Mouse (Mus musculus): ENCODE data around the gene Dcaf11. TPM values are rescaled to one million over a fixed set of nuclear protein-coding genes. Genes with fewer than 3 reads are reported as not detected.

Gene Dcaf11
- polyA plus RNA-seq, 1 experiment from 2014 or later, result 61.7 TPM

DNA sequence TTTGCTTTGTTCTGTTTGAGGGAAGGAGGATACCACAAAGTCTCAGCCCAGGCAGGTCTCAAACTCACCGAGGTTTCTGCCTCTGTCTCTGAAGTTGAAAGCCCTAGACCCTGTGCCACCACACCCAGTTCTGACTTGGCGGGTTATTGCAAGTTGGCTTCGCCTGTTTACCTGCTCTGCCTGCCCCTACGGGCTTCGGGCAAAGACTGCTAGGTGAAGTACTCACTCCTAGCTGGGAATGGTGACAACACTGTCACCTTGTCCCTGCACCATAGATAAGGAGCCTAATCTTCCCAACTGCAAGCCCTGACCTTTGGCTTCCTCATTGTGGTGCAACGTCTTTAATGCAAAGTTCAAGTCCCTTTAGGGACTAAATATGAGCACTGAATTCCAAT is 25.8 kb downstream of the Dcaf11 start:
- no peak for ATAC-seq (ENCODE audit: insufficient number of reproducible peaks, low FRiP score, low TSS enrichment, low read depth)
- Histone ChIP-seq H3K27ac (replicated peaks) (no peak overlapping the region; the same call in 1 of the 2 replicates), H3K4me2 (replicated peaks) (peak overlapping the region; percentile 88), H3K4me3 (replicated peaks) (peak overlapping the region; percentile 55), H3K9me3 (replicated peaks) (no peaks in the 10 kb centered on the region), H3K27me3 (no peaks in the 10 kb centered on the region), H3K9ac (no peak overlapping the region), H3K4me1 (peaks cover 15% of the 10 kb centered on the region), H3K36me3 (peaks cover 23% of the 10 kb centered on the region)
- WGBS, result 54% methylated on average over 6 of the region's 6 CpGs

DNA sequence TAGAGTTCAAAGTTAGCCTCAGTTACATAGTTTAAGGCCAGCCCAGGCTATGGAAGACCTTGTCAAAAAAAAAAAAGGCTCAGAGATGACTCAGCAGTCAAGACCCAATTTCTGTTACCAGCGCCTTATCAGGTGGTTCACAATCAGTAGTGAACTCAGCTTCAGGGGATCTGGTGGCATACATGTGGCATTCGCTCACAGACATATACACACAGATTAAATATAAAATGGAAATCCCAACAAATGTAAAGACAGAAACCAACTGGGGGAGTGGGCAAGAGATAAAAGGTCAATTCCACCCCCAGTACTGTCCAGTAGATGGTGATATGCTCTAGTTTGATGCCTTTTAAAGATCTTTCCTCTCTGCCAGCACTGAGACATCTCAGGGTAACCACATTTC is 26.3 kb downstream of the Dcaf11 start:
- H3K4me1 ChIP-seq, result peaks cover 15% of the 10 kb centered on the region
- WGBS, result 90% methylated on average over 2 of the region's 2 CpGs
- no peaks in the 10 kb centered on the region for H3K27me3 ChIP-seq

DNA sequence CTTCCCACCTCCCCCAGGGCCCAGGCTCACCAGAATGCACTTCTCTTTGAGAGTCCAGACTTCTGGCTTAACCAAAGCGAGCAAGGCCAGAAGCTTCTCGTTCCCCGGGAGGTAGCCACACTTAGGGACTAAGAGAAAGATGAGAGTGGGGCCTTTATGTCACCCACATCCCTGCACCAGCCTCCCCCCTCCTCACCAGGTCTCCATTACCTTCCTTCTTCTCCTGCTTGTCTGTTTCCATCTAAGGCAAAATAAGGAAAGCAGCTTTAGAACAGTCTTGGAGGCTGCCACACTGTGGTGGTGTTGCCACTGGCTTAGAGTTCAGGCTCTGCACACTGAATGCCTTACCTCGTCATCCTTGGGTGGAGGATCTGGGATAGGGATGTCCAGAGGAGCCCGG is 29.5 kb downstream of the Dcaf11 start:
- no peak overlapping the region for H3K9ac ChIP-seq
- H3K36me3 ChIP-seq, result peaks cover 15% of the 10 kb centered on the region
- H3K27ac ChIP-seq (replicated peaks), result no peak overlapping the region
- 88% methylated on average over 5 of the region's 5 CpGs for WGBS
- H3K27me3 ChIP-seq, result no peaks in the 10 kb centered on the region
- no peaks in the 10 kb centered on the region for H3K9me3 ChIP-seq (replicated peaks)
- H3K4me1 ChIP-seq, result peaks cover 26% of the 10 kb centered on the region
- H3K4me3 ChIP-seq (replicated peaks), result no peak overlapping the region
- no peak for ATAC-seq (ENCODE audit: insufficient number of reproducible peaks, low FRiP score, low TSS enrichment, low read depth)
- no peak overlapping the region for H3K4me2 ChIP-seq (replicated peaks)

More for the DNA sequence above, 26.3 kb downstream of the Dcaf11 start:
- Histone ChIP-seq H3K9ac (no peak overlapping the region), H3K27ac (replicated peaks) (no peak overlapping the region), H3K36me3 (peaks cover 17% of the 10 kb centered on the region), H3K4me3 (replicated peaks) (no peak overlapping the region), H3K9me3 (replicated peaks) (no peaks in the 10 kb centered on the region), H3K4me2 (replicated peaks) (no peak overlapping the region)
- ATAC-seq (ENCODE audit: insufficient number of reproducible peaks, low FRiP score, low TSS enrichment, low read depth), result no peak

DNA sequence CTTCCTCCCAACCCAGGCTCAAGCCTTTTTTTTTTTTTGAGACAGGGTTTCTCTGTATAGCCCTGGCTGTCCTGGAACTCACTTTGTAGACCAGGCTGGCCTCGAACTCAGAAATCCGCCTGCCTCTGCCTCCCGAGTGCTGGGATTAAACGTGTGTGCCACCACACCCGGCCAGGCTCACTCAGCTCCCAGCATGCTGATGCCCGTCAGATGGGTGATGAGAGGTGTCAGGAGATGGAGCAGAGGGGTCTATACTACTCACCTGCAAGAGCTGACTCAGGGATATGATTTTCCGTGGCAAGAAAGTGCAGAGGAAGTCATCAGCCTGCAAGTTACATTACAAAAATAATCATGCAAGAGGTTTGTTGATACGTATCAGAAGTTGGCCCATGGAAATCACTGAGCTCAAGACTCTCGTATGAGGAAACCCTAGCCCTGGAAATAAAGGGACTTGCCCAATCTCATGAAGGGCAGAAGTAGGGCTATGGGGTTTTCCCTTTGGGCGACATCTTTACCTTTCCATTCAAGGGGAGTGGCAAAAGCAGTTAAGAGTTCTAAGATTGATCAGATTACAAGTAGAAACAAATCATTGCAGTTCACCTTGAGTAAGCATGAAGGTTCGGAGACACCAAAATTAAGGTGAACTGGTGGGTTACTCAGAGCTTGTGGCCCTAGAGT is 30.1 kb downstream of the Dcaf11 start:
- H3K9ac ChIP-seq, result peak overlapping the region; percentile 43
- H3K4me3 ChIP-seq (replicated peaks), result peak overlapping the region; percentile 98
- 78% methylated on average over 11 of the region's 11 CpGs for WGBS
- ATAC-seq (ENCODE audit: insufficient number of reproducible peaks, low FRiP score, low TSS enrichment, low read depth), result no peak
- no peaks in the 10 kb centered on the region for H3K9me3 ChIP-seq (replicated peaks)
- H3K4me1 ChIP-seq, result peaks cover 22% of the 10 kb centered on the region
- H3K27me3 ChIP-seq, result no peaks in the 10 kb centered on the region
- H3K27ac ChIP-seq (replicated peaks), result peak overlapping the region; percentile 77
- peaks cover 22% of the 10 kb centered on the region for H3K36me3 ChIP-seq
- peak overlapping the region; percentile 93 for H3K4me2 ChIP-seq (replicated peaks)

DNA sequence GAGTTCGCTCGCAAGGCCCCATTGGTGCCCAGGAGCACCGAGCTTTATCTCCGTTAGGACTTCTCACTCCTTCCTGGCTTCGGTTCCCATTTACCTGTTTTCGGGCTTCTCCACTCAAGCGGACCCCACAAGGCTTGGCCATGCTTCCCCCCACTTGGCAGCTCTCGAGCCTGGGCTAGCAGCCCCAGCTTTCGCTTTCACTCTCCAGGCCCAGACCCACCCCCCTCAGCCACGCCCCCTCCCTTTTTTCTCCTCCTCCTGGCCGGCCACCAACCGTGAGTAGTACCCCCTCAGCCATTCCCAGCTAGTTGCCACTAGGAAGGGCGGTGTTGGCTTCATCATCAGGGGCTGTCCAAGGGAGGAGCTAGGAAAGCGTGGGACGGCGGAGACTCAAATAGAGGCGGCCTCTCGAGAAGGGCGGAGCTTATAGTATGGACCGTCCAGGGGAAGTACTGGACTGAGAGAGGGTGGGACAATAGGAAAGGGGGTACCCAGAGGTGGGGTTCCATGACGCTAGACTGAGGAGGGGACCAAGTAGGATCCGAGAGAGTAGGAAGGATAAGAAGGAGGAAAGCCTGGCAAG is 31.0 kb downstream of the Dcaf11 start, which contains the start of gene Psme2:
Gene Psme2, minus strand, starts transcription at position 366 of the 583 bp plus-strand sequence.
- ATAC-seq (ENCODE audit: insufficient number of reproducible peaks, low FRiP score, low TSS enrichment, low read depth), result peak; percentile 96
- WGBS, result under 1% methylated on average over 22 of the region's 22 CpGs
- Histone ChIP-seq H3K9ac (peak within 1 kb of the TSS; percentile 94), H3K4me3 (replicated peaks) (peak within 1 kb of the TSS; percentile 98), H3K27ac (replicated peaks) (peak within 1 kb of the TSS; percentile 97), H3K9me3 (replicated peaks) (no peaks in the 10 kb centered on the region), H3K4me1 (peaks cover 19% of the 10 kb centered on the region), H3K36me3 (peaks cover 31% of the 10 kb centered on the region), H3K27me3 (no peaks in the 10 kb centered on the region), H3K4me2 (replicated peaks) (peak within 1 kb of the TSS; percentile 93)

DNA sequence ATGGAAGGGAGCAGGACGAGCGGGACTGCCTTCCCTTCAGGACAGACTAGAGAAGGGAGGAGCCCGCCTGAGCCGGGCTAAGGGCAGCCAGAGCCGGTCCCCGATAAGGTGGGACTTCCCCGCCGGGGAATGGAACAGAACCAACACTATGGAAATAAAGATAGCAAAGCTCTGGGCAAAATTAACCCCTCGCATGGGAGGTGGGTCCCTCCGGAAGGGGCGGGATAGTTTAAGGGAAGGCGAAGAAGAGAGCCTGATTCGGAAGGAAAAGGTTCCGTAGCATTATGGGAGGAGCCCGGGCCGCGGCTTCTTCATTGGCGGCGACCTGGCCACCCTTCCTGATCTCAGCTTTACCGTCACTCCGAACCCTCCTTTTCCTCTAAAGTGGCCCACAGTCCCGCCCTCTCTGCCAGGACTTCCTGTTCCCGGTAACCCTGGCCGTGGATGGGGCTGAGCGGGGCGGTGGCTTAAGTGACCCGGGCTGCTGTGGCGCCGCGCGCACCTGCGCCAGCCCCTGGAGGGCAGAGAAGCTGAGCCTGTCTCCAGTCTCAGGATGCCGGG is 31.6 kb downstream of the Dcaf11 start, which contains the start of gene Rnf31:
Gene Rnf31, plus strand, starts transcription at position 378 of the 561 bp plus-strand sequence.
- 0% methylated on average over 33 of the region's 33 CpGs for WGBS
- H3K4me1 ChIP-seq, result peaks cover 19% of the 10 kb centered on the region
- H3K27me3 ChIP-seq, result no peaks in the 10 kb centered on the region
- peak within 1 kb of the TSS; percentile 93 for H3K4me2 ChIP-seq (replicated peaks)
- peak within 1 kb of the TSS; percentile 97 for H3K27ac ChIP-seq (replicated peaks)
- ATAC-seq (ENCODE audit: insufficient number of reproducible peaks, low FRiP score, low TSS enrichment, low read depth), result peak; percentile 89
- peak within 1 kb of the TSS; percentile 94 for H3K9ac ChIP-seq
- H3K9me3 ChIP-seq (replicated peaks), result no peaks in the 10 kb centered on the region
- peak within 1 kb of the TSS; percentile 98 for H3K4me3 ChIP-seq (replicated peaks)
- H3K36me3 ChIP-seq, result peaks cover 37% of the 10 kb centered on the region

DNA sequence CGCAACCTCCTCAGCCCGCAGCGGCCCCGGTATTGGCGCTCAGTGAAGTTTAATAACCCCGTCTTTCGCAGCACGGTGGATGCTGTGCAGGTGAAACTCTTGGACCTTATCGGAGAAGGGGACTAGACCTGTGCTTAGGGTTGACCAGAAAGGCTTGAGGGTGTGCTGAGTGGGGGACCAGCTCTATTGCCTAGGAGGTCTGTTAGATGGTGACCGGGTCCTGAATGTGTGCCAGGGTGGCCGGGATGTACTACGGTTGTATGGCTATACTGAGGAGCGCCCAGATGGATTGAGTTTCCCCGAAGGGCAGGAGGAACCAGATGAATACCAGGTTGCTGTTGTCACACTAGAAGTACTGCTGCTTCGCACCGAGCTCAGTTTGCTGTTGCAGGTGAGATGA is 32.4 kb downstream of the Dcaf11 start:
- Histone ChIP-seq H3K9ac (peak overlapping the region; percentile 94), H3K4me1 (peaks cover 19% of the 10 kb centered on the region), H3K36me3 (peaks cover 42% of the 10 kb centered on the region), H3K4me2 (replicated peaks) (peak overlapping the region; percentile 93), H3K27ac (replicated peaks) (peak overlapping the region; percentile 97), H3K9me3 (replicated peaks) (no peaks in the 10 kb centered on the region), H3K4me3 (replicated peaks) (peak overlapping the region; percentile 98), H3K27me3 (no peaks in the 10 kb centered on the region)
- 2% methylated on average over 16 of the region's 16 CpGs for WGBS
- ATAC-seq (ENCODE audit: insufficient number of reproducible peaks, low FRiP score, low TSS enrichment, low read depth), result no peak

DNA sequence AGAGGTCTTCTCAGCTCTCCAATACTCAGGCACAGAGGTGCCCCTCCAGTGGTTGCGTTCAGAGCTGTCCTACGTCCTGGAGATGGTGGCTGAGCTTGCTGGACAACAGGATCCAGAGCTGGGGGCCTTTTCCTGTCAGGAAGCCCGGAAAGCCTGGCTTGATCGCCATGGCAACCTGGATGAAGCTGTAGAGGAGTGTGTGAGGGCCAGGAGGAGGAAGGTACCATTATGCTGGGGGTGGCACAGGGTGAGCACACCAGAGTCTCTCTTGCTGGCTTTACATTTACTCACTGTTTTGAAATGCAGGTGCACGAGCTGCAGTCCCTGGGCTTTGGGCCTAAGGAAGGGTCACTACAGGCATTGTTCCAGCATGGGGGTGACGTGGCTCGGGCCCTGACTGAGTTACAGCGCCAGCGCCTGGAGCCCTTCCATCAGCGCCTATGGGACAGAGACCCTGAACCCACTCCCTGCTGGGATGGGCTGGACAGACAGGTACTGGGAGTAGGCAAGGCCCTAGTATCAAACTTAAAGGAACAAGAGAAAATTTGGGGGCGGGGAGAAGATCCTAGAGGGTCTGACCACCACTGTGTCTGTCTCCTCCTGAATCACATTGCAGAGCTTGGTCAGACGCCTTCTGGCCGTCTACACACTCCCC is 36.4 kb downstream of the Dcaf11 start:
- no peak for ATAC-seq (ENCODE audit: insufficient number of reproducible peaks, low FRiP score, low TSS enrichment, low read depth)
- H3K4me1 ChIP-seq, result peaks cover 12% of the 10 kb centered on the region
- H3K4me2 ChIP-seq (replicated peaks), result no peak overlapping the region
- 81% methylated on average over 13 of the region's 13 CpGs for WGBS
- no peaks in the 10 kb centered on the region for H3K9me3 ChIP-seq (replicated peaks)
- H3K36me3 ChIP-seq, result peaks cover 67% of the 10 kb centered on the region
- no peak overlapping the region for H3K4me3 ChIP-seq (replicated peaks)
- no peak overlapping the region for H3K9ac ChIP-seq
- H3K27ac ChIP-seq (replicated peaks), result no peak overlapping the region
- no peaks in the 10 kb centered on the region for H3K27me3 ChIP-seq

DNA sequence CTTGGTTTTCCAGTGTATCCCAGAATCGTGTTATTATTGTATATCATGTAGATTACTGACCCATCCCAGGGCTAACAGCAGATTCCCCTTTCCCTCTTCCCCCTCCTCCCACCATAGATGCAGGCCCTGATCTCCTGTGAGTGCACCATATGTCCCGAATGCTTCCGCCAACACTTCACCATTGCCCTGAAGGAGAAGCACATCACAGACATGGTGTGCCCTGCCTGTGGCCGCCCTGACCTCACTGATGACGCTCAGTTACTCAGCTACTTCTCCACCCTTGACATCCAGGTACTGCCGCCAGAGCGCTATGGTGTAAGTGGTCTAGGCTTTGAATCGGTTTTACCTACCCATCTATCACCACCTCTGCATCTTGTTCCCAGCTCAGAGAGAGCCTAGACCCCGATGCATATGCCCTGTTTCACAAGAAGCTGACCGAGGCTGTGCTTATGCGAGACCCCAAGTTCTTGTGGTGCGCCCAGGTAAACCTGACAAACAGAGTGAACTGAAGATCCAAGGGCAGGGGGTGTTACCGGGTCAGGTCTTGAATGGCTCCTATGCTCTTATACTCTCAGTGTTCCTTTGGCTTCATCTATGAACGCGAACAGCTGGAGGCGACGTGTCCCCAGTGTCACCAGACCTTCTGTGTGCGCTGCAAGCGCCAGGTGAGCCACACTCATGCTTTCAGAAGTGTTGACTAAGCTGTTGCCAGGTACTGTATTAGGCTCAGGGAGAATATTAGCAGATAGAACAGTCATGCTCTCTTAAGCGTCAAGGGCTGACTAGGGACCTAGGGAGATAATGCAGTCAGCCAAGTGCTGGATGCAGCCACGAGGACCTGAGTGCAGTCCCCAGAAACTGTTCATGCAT is 39.0 kb downstream of the Dcaf11 start:
- Histone ChIP-seq H3K27ac (replicated peaks) (no peak overlapping the region), H3K36me3 (peaks cover 86% of the 10 kb centered on the region), H3K9ac (no peak overlapping the region), H3K4me2 (replicated peaks) (no peak overlapping the region), H3K9me3 (replicated peaks) (no peaks in the 10 kb centered on the region), H3K4me3 (replicated peaks) (no peak overlapping the region), H3K4me1 (peaks cover 7% of the 10 kb centered on the region), H3K27me3 (no peaks in the 10 kb centered on the region)
- 93% methylated on average over 21 of the region's 21 CpGs for WGBS
- no peak for ATAC-seq (ENCODE audit: insufficient number of reproducible peaks, low FRiP score, low TSS enrichment, low read depth)

DNA sequence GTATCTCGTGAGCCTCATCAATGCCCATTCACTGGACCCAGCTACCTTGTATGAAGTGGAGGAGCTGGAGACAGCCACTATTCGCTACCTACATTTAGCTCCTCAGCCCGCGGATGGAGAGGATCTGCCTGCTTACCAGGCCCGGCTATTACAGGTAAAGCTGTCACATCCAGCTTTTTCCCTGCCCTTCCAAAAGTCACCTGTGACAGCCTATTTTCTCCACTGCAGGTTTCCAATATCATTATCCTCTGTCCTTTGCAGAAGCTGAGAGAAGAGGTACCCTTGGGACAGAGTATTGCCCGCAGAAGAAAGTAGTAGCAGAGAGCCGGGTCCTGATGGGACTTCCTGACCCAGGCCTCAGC is 43.4 kb downstream of the Dcaf11 start, which contains the start of gene Irf9:
Gene Irf9, plus strand, starts transcription at position 301 of the 362 bp plus-strand sequence.
- Histone ChIP-seq H3K36me3 (peaks cover 75% of the 10 kb centered on the region), H3K9ac (peak within 1 kb of the TSS; percentile 2; the same call in 1 of the 2 replicates), H3K9me3 (replicated peaks) (no peaks in the 10 kb centered on the region), H3K4me1 (peaks cover 19% of the 10 kb centered on the region), H3K4me2 (replicated peaks) (peak within 1 kb of the TSS; percentile 45), H3K27ac (replicated peaks) (peak within 1 kb of the TSS; percentile 63), H3K4me3 (replicated peaks) (peak within 1 kb of the TSS; percentile 39), H3K27me3 (no peaks in the 10 kb centered on the region)
- no peak for ATAC-seq (ENCODE audit: insufficient number of reproducible peaks, low FRiP score, low TSS enrichment, low read depth)
- WGBS, result 80% methylated on average over 7 of the region's 7 CpGs

All from embryonic facial prominence, embryonic 15.5 days (tissue).